Mouse (Mus musculus) intestine, embryonic 15.5 days (tissue): Measurements from ENCODE around the gene Tmem30b. TPM values are rescaled to one million over a fixed set of nuclear protein-coding genes. Genes with fewer than 3 reads are reported as not detected.
"Not testable (repeated sequence)": the region's sequence is repeated elsewhere in the genome, so short reads cannot be mapped to it uniquely, and the experiment has no call there.

Experiments used
- ATAC-seq: fragments of 200-750 bp; cut with Nextera tagmentation; 2 replicates; pipeline ENCODE4 v1.8.0; 2017; ENCODE audit warnings: moderate TSS enrichment, moderate library complexity
- H3K27ac ChIP-seq: fragments of 300-500 bp; sonication (generic); 2 replicates; pipeline ENCODE4 v1.5.1; 2015; ENCODE audit warnings: mild to moderate bottlenecking, inconsistent platforms
- H3K27me3 ChIP-seq: fragments of 300-500 bp; sonication (generic); replicated peaks from 2 replicates; pipeline ENCODE4 v1.6.1; 2015; ENCODE audit warnings: inconsistent platforms
- H3K36me3 ChIP-seq: fragments of 300-500 bp; sonication (generic); 2 replicates; pipeline ENCODE4 v1.6.1; 2015; ENCODE audit warnings: inconsistent platforms
- H3K4me1 ChIP-seq: fragments of 300-500 bp; sonication (generic); replicated peaks from 2 replicates; pipeline ENCODE4 v1.6.1; 2015; ENCODE audit warnings: inconsistent platforms
- H3K4me2 ChIP-seq: fragments of 300-500 bp; sonication (generic); replicated peaks from 2 replicates; pipeline ENCODE4 v1.6.1; 2015; ENCODE audit warnings: mild to moderate bottlenecking, inconsistent platforms
- H3K4me3 ChIP-seq: fragments of 300-500 bp; sonication (generic); replicated peaks from 2 replicates; pipeline ENCODE4 v1.5.1; 2015; ENCODE audit warnings: inconsistent platforms
- H3K9ac ChIP-seq: fragments of 300-500 bp; sonication (generic); 2 replicates; pipeline ENCODE4 v1.6.1; 2015; ENCODE audit warnings: inconsistent platforms
- H3K9me3 ChIP-seq: fragments of 300-500 bp; sonication (generic); 2 replicates; pipeline ENCODE4 v1.6.1; 2016; ENCODE audit warnings: inconsistent platforms
- WGBS: fragments of 180-500 bp; shearing (Covaris S2); methylation state at CpG from one replicate; pipeline ENCODE4 v1.1.7; 2015; 5-methylcytosine and 5-hydroxymethylcytosine counted together
- polyA plus RNA-seq: library from polyadenylated mRNA; unstranded; fragments of >200 nt; fragmentation: Nextera tagmentation; extraction: Ambion mirVana; gene quantifications from 2 replicates; pipeline ENCODE4 v1.2.1, GENCODE M21; 2015

Gene Tmem30b
- polyA plus RNA-seq, 1 experiment from 2014 or later, result 67.5 TPM

- WGBS, result 40% methylated on average over 9 of the region's 9 CpGs
- Histone ChIP-seq H3K27ac (no peak overlapping the region), H3K4me2 (no peak overlapping the region; the same call in 1 of the 2 replicates)
These were observed 17.1 kb downstream of the Tmem30b start for GRCm38 (mm10) chr12:73529131-73529530.

GRCm38 (mm10) chr12:73528142-73528541 lies 18.1 kb downstream of the Tmem30b start:
- ATAC-seq, H3K9me3 ChIP-seq, H3K27me3 ChIP-seq, H3K4me2 ChIP-seq, H3K36me3 ChIP-seq, H3K4me3 ChIP-seq, H3K4me1 ChIP-seq, H3K27ac ChIP-seq, H3K9ac ChIP-seq: not testable (repeated sequence)
- WGBS, result 90% methylated on average over 1 of the region's 1 CpGs

More at GRCm38 (mm10) chr12:73529131-73529530, 17.1 kb downstream of the Tmem30b start:
- no peak overlapping the region for H3K4me3 ChIP-seq
- H3K4me1 ChIP-seq, result 0 out of 2 replicates have a peak, but pooled peaks cover 3% of the 10 kb centered on the region
- no peaks in the 10 kb centered on the region for H3K36me3 ChIP-seq
- H3K9me3 ChIP-seq, result no peaks in the 10 kb centered on the region
- ATAC-seq, result peak; percentile 49
- H3K9ac ChIP-seq, result no peak overlapping the region
- 0 out of 2 replicates have a peak, but pooled peaks cover 4% of the 10 kb centered on the region for H3K27me3 ChIP-seq

GRCm38 (mm10) chr12:73525254-73525885 lies 20.8 kb downstream of the Tmem30b start:
- 61% methylated on average over 8 of the region's 8 CpGs for WGBS
- H3K27me3 ChIP-seq, result 0 out of 2 replicates have a peak, but pooled peaks cover 4% of the 10 kb centered on the region
- H3K27ac ChIP-seq, result no peak overlapping the region
- no peaks in the 10 kb centered on the region for H3K36me3 ChIP-seq
- no peak overlapping the region for H3K9ac ChIP-seq
- H3K4me2 ChIP-seq, result no peak overlapping the region
- H3K4me3 ChIP-seq, result no peak overlapping the region
- H3K9me3 ChIP-seq, result no peaks in the 10 kb centered on the region
- ATAC-seq, result no peak
- H3K4me1 ChIP-seq, result 0 out of 2 replicates have a peak, but pooled peaks cover 5% of the 10 kb centered on the region

GRCm38 (mm10) chr12:73523066-73523465 lies 23.1 kb downstream of the Tmem30b start:
- H3K4me3 ChIP-seq, result no peak overlapping the region
- H3K4me1 ChIP-seq, result 0 out of 2 replicates have a peak, but pooled peaks cover 2% of the 10 kb centered on the region
- H3K4me2 ChIP-seq, result no peak overlapping the region
- H3K9ac ChIP-seq, result no peak overlapping the region
- no peaks in the 10 kb centered on the region for H3K36me3 ChIP-seq
- WGBS, result 63% methylated on average over 12 of the region's 12 CpGs
- H3K27ac ChIP-seq, result no peak overlapping the region
- no peak for ATAC-seq
- no peaks in the 10 kb centered on the region for H3K9me3 ChIP-seq
- no peaks in the 10 kb centered on the region for H3K27me3 ChIP-seq

- H3K4me2 ChIP-seq, result no peak overlapping the region
- no peaks in the 10 kb centered on the region for H3K36me3 ChIP-seq
- H3K4me1 ChIP-seq, result 0 out of 2 replicates have a peak, but pooled peaks cover 2% of the 10 kb centered on the region
- H3K9ac ChIP-seq, result no peak overlapping the region
- H3K4me3 ChIP-seq, result no peak overlapping the region
- ATAC-seq, result no peak
- 69% methylated on average over 3 of the region's 3 CpGs for WGBS
- H3K27me3 ChIP-seq, result no peaks in the 10 kb centered on the region
- no peak overlapping the region for H3K27ac ChIP-seq
- H3K9me3 ChIP-seq, result no peaks in the 10 kb centered on the region
These were observed 24.2 kb downstream of the Tmem30b start for GRCm38 (mm10) chr12:73521944-73522343.

GRCm38 (mm10) chr12:73521238-73521841 lies 24.9 kb downstream of the Tmem30b start:
- no peak overlapping the region for H3K4me3 ChIP-seq
- WGBS, result 26% methylated on average over 15 of the region's 15 CpGs
- no peaks in the 10 kb centered on the region for H3K36me3 ChIP-seq
- 0 out of 2 replicates have a peak, but pooled peaks cover 2% of the 10 kb centered on the region for H3K4me1 ChIP-seq
- no peak for ATAC-seq
- no peak overlapping the region for H3K27ac ChIP-seq
- H3K27me3 ChIP-seq, result no peaks in the 10 kb centered on the region
- H3K9me3 ChIP-seq, result no peaks in the 10 kb centered on the region
- no peak overlapping the region for H3K9ac ChIP-seq
- H3K4me2 ChIP-seq, result no peak overlapping the region

- no peak overlapping the region for H3K9ac ChIP-seq
- no peaks in the 10 kb centered on the region for H3K36me3 ChIP-seq
- no peak; the same call in 1 of the 2 replicates for ATAC-seq
- no peaks in the 10 kb centered on the region for H3K27me3 ChIP-seq
- H3K4me3 ChIP-seq, result no peak overlapping the region
- no peak overlapping the region for H3K4me2 ChIP-seq
- WGBS, result 56% methylated on average over 12 of the region's 12 CpGs
- no peak overlapping the region for H3K27ac ChIP-seq
- H3K9me3 ChIP-seq, result no peaks in the 10 kb centered on the region
- 0 out of 2 replicates have a peak, but pooled peaks cover 2% of the 10 kb centered on the region for H3K4me1 ChIP-seq
These were observed 28.4 kb downstream of the Tmem30b start for GRCm38 (mm10) chr12:73517768-73518167.

GRCm38 (mm10) chr12:73517022-73517709 lies 29.0 kb downstream of the Tmem30b start:
- no peak overlapping the region for H3K4me2 ChIP-seq
- H3K4me1 ChIP-seq, result 0 out of 2 replicates have a peak, but pooled peaks cover 2% of the 10 kb centered on the region
- H3K4me3 ChIP-seq, result no peak overlapping the region
- H3K9ac ChIP-seq, result no peak overlapping the region
- no peaks in the 10 kb centered on the region for H3K36me3 ChIP-seq
- no peaks in the 10 kb centered on the region for H3K27me3 ChIP-seq
- no peaks in the 10 kb centered on the region for H3K9me3 ChIP-seq
- peak; percentile 74 for ATAC-seq
- WGBS, result 47% methylated on average over 15 of the region's 15 CpGs
- no peak overlapping the region for H3K27ac ChIP-seq

GRCm38 (mm10) chr12:73516516-73516915 lies 29.7 kb downstream of the Tmem30b start:
- H3K9me3 ChIP-seq, result no peaks in the 10 kb centered on the region
- no peaks in the 10 kb centered on the region for H3K27me3 ChIP-seq
- 91% methylated on average over 8 of the region's 8 CpGs for WGBS
- no peak overlapping the region for H3K4me3 ChIP-seq
- ATAC-seq, result no peak
- 0 out of 2 replicates have a peak, but pooled peaks cover 2% of the 10 kb centered on the region for H3K4me1 ChIP-seq
- H3K27ac ChIP-seq, result no peak overlapping the region
- no peak overlapping the region for H3K4me2 ChIP-seq
- H3K9ac ChIP-seq, result no peak overlapping the region
- H3K36me3 ChIP-seq, result no peaks in the 10 kb centered on the region

GRCm38 (mm10) chr12:73514722-73515121 lies 31.5 kb downstream of the Tmem30b start:
- no peaks in the 10 kb centered on the region for H3K36me3 ChIP-seq
- no peak for ATAC-seq
- no peak overlapping the region for H3K4me3 ChIP-seq
- 68% methylated on average over 6 of the region's 6 CpGs for WGBS
- no peaks in the 10 kb centered on the region for H3K27me3 ChIP-seq
- no peak overlapping the region for H3K9ac ChIP-seq
- H3K27ac ChIP-seq, result no peak overlapping the region
- H3K9me3 ChIP-seq, result no peaks in the 10 kb centered on the region
- no peaks in the 10 kb centered on the region for H3K4me1 ChIP-seq
- no peak overlapping the region for H3K4me2 ChIP-seq

GRCm38 (mm10) chr12:73513958-73514357 lies 32.2 kb downstream of the Tmem30b start:
- H3K9ac ChIP-seq, result no peak overlapping the region

GRCm38 (mm10) chr12:73511467-73512047 lies 34.6 kb downstream of the Tmem30b start:
- Histone ChIP-seq H3K9ac (no peak overlapping the region), H3K36me3 (no peaks in the 10 kb centered on the region), H3K27ac (no peak overlapping the region), H3K27me3 (no peaks in the 10 kb centered on the region), H3K4me1 (no peaks in the 10 kb centered on the region), H3K4me3 (no peak overlapping the region), H3K9me3 (no peaks in the 10 kb centered on the region), H3K4me2 (no peak overlapping the region)
- 81% methylated on average over 16 of the region's 16 CpGs for WGBS
- no peak for ATAC-seq

More at GRCm38 (mm10) chr12:73513958-73514357, 32.2 kb downstream of the Tmem30b start:
- no peaks in the 10 kb centered on the region for H3K9me3 ChIP-seq
- ATAC-seq, result no peak
- no peaks in the 10 kb centered on the region for H3K27me3 ChIP-seq
- H3K4me2 ChIP-seq, result no peak overlapping the region
- WGBS, result 88% methylated on average over 10 of the region's 10 CpGs
- H3K4me3 ChIP-seq, result no peak overlapping the region
- H3K4me1 ChIP-seq, result no peaks in the 10 kb centered on the region
- no peak overlapping the region for H3K27ac ChIP-seq
- no peaks in the 10 kb centered on the region for H3K36me3 ChIP-seq
